24 mouse cellular contexts compared by ENCODE assay signal in genomic region chr1:192179877-192180276, GRCm38 (mm10). TPM values are rescaled to one million over a fixed set of nuclear protein-coding genes. Genes with fewer than 3 reads are reported as not detected.
DNase-seq lines count a peak whose midpoint lies in the region; ATAC-seq lines count a peak whose summit lies in the region.
"Had no signal": no experiment of that assay in that cellular context is flagged by ENCODE, and none has a peak within 500 bp of the region (broad histone marks: within the 10 kb centered on the region; RNA-seq: fewer than 3 reads in every experiment).

No protein-coding gene starts in this region.

- no peak overlapping the region for H3K9ac ChIP-seq in liver, embryonic 15.5 days
- H3K9ac ChIP-seq in kidney, embryonic 16.5 days (replicated peaks; ENCODE audit: low read length), result no peak overlapping the region
- no peak overlapping the region for H3K9ac ChIP-seq in forebrain, embryonic 12.5 days
- H3K9ac ChIP-seq: embryonic facial prominence, embryonic 12.5 days; heart, embryonic 15.5 days; hindbrain, embryonic 13.5 days had no signal

- H3K4me3 ChIP-seq in liver, embryonic 15.5 days (replicated peaks), result no peak overlapping the region
- no peak overlapping the region for H3K4me3 ChIP-seq in kidney, embryonic 16.5 days (ENCODE audit: low read length)
- H3K4me3 ChIP-seq in forebrain, embryonic 12.5 days (replicated peaks), result no peak overlapping the region
- H3K4me3 ChIP-seq: embryonic facial prominence, embryonic 12.5 days; heart, adult 2 months; heart, embryonic 15.5 days; hindbrain, embryonic 13.5 days had no signal

- H3K4me1 ChIP-seq in liver, embryonic 15.5 days (replicated peaks), result no peaks in the 10 kb centered on the region
- no peaks in the 10 kb centered on the region for H3K4me1 ChIP-seq in kidney, embryonic 16.5 days (ENCODE audit: insufficient read depth, low read length)
- H3K4me1 ChIP-seq in forebrain, embryonic 12.5 days, result no peaks in the 10 kb centered on the region
- H3K4me1 ChIP-seq: embryonic facial prominence, embryonic 12.5 days; hindbrain, embryonic 13.5 days had no signal

- ATAC-seq in liver, embryonic 15.5 days (ENCODE audit: insufficient read depth), result 0 out of 2 replicates have a peak, but pooled peaks have one; percentile 22
- ATAC-seq in kidney, embryonic 16.5 days (ENCODE audit: low FRiP score, low TSS enrichment), result no peak
- no peak for ATAC-seq in forebrain, embryonic 12.5 days (ENCODE audit: low FRiP score)
- ATAC-seq: CD4-positive, CD25-positive, alpha-beta regulatory T cell, adult 4 months; forebrain, embryonic 16.5 days; hindbrain, postnatal 0 days; Patski had no signal

- H3K27ac ChIP-seq in liver, embryonic 15.5 days (replicated peaks), result no peak overlapping the region
- no peak overlapping the region for H3K27ac ChIP-seq in kidney, embryonic 16.5 days (ENCODE audit: low read length)
- no peak overlapping the region for H3K27ac ChIP-seq in forebrain, embryonic 12.5 days
- H3K27ac ChIP-seq: embryonic facial prominence, embryonic 12.5 days; heart, adult 2 months; heart, embryonic 15.5 days; hindbrain, embryonic 13.5 days; hindbrain, postnatal 0 days had no signal

- 31% methylated on average over 3 of the region's 3 CpGs for WGBS in liver, embryonic 15.5 days (ENCODE audit: insufficient replicate concordance)
- 76% methylated on average over 3 of the region's 3 CpGs for WGBS in kidney, embryonic 16.5 days
- 80% methylated on average over 3 of the region's 3 CpGs for WGBS in forebrain, embryonic 12.5 days

- no peak overlapping the region for H3K4me2 ChIP-seq in liver, embryonic 15.5 days
- no peak overlapping the region for H3K4me2 ChIP-seq in kidney, embryonic 16.5 days (replicated peaks; ENCODE audit: low read depth, low read length)
- H3K4me2 ChIP-seq in forebrain, embryonic 12.5 days, result no peak overlapping the region
- H3K4me2 ChIP-seq: embryonic facial prominence, embryonic 12.5 days; heart, embryonic 11.5 days; heart, embryonic 15.5 days; hindbrain, embryonic 13.5 days had no signal

- H3K9me3 ChIP-seq in liver, embryonic 15.5 days (replicated peaks), result no peaks in the 10 kb centered on the region
- H3K9me3 ChIP-seq in kidney, embryonic 16.5 days (ENCODE audit: low read length), result no peaks in the 10 kb centered on the region
- H3K9me3 ChIP-seq in forebrain, embryonic 12.5 days, result no peaks in the 10 kb centered on the region
- H3K9me3 ChIP-seq: embryonic facial prominence, embryonic 12.5 days; G1E; heart, embryonic 15.5 days; hindbrain, embryonic 13.5 days had no signal

- DNase-seq in liver (no peak), NIH3T3 (ENCODE audit: low read depth) (peak; percentile 50)
- peak; percentile 34 for DNase-seq in lung, postnatal 10 days
- no peak for DNase-seq in lung, postnatal 25 days (ENCODE audit: low spot score)
- DNase-seq: adrenal gland, adult 8-10 months; B cell, adult 2 months; cerebellum, adult 11-12 months; cerebellum, adult 9-10 months; cerebellum, postnatal 25 days; gastrocnemius, postnatal 14 days; heart, adult 2 months; heart, postnatal 14 days had no signal

- no peaks in the 10 kb centered on the region for H3K36me3 ChIP-seq in liver, embryonic 15.5 days (replicated peaks)
- H3K36me3 ChIP-seq in kidney, embryonic 16.5 days (ENCODE audit: insufficient read depth, low read length), result no peaks in the 10 kb centered on the region
- no peaks in the 10 kb centered on the region for H3K36me3 ChIP-seq in forebrain, embryonic 12.5 days (replicated peaks)
- H3K36me3 ChIP-seq: embryonic facial prominence, embryonic 12.5 days; G1E; heart, embryonic 15.5 days; hindbrain, embryonic 13.5 days had no signal

- 0 out of 2 replicates have a peak, but pooled peaks cover 5% of the 10 kb centered on the region for H3K27me3 ChIP-seq in liver, embryonic 15.5 days
- H3K27me3 ChIP-seq in kidney, embryonic 16.5 days (ENCODE audit: insufficient read depth, low read length), result no peaks in the 10 kb centered on the region
- no peaks in the 10 kb centered on the region for H3K27me3 ChIP-seq in forebrain, embryonic 12.5 days
- H3K27me3 ChIP-seq: embryonic facial prominence, embryonic 12.5 days; heart, embryonic 15.5 days; hindbrain, embryonic 13.5 days had no signal

RNA-seq across cellular contexts. Expression of gene Kcnh1, which starts 10.7 kb away (rescaled TPM):
- 0.03 TPM in 1 of 2 replicates, not detected in the other for polyA plus RNA-seq in liver, embryonic 15.5 days (2015; fragmentation: Nextera tagmentation; extraction: Ambion mirVana)
- 1.2 and 1.3 TPM in 2 replicates for polyA plus RNA-seq in kidney, embryonic 16.5 days (2015; fragmentation: Nextera tagmentation; extraction: Ambion mirVana)
- 0.57 and 0.86 TPM in 2 replicates for polyA plus RNA-seq in forebrain, embryonic 12.5 days (2016; fragmentation: Nextera tagmentation; extraction: Ambion mirVana)
- polyA plus RNA-seq: CD4-positive, CD25-positive, alpha-beta regulatory T cell, adult 4 months; G1E had no signal

RNA-seq across cellular contexts. Expression of gene Rcor3, which starts 42.0 kb away (rescaled TPM):
- 8.9 and 9.0 TPM in 2 replicates for polyA plus RNA-seq in liver, embryonic 15.5 days (2015; fragmentation: Nextera tagmentation; extraction: Ambion mirVana)
- 26.3 and 27.1 TPM in 2 replicates for polyA plus RNA-seq in kidney, embryonic 16.5 days (2015; fragmentation: Nextera tagmentation; extraction: Ambion mirVana)
- polyA plus RNA-seq in forebrain, embryonic 12.5 days (2016; fragmentation: Nextera tagmentation; extraction: Ambion mirVana), result 19.2 and 20.1 TPM in 2 replicates

Comparison
In these comparisons a context has a peak if more than half of its experiments do, and no peak if none do; other contexts are left out.
1. DNase-seq: peak in lung, postnatal 10 days (single experiment) and NIH3T3 (single experiment); none in liver (single experiment) and lung, postnatal 25 days (single experiment).